Mouse (Mus musculus): ENCODE measurements at regions not wholly inside any gene's neighbourhood (a gene's known extent, or its start where the extent isn't known, plus 50 kb on each side); places are given as distances from the start of the nearest gene placed in this dataset.

DNA sequence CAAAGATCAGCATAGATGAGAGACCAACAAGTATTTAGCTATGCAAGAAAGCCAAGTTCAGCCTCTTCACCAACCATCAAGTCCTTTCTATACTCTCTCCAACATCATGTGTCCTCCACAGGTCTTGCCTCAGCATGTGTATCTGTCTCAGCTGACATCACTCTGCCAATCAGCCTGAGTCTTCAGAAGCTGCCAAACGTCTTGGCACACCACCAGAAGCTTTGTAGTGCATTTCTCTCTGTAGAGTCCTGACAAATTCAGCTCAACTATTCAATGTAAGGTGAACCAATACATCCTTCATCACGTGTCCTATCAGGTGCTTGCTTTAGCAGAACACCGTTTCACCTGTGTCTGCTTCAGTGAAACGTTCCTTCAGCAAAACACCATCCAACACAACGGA lies 462.4 kb upstream of the Kazn start:
- TF ChIP-seq CTCF (conservative IDR thresholded peaks at IDR 0.05) = no peak
- Histone ChIP-seq H3K27ac (no peak overlapping the region), H3K4me3 (no peak overlapping the region)
- no peak for DNase-seq (ENCODE audit: low spot score in 2 of 2)

DNA sequence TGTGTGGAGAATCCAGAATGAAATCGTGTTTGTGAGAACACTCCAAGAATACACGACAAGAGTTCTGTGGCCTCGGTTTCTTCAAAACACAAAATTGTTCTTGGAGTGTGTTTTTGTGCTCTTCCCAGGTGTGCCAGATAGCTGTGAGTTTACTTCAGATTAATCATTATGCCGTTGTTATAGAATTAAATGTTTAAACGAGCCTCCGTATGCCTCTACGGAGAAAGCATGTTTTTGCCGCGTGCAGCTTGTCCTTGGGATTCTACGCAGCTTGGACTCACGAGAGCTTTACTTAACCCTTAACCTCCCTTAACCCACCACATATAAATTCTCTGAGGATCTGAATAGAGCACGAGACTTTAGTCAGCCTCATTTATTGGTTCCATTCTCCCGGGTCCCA lies 455.7 kb upstream of the Kazn start:
- TF ChIP-seq CTCF (conservative IDR thresholded peaks at IDR 0.05) = no peak

DNA sequence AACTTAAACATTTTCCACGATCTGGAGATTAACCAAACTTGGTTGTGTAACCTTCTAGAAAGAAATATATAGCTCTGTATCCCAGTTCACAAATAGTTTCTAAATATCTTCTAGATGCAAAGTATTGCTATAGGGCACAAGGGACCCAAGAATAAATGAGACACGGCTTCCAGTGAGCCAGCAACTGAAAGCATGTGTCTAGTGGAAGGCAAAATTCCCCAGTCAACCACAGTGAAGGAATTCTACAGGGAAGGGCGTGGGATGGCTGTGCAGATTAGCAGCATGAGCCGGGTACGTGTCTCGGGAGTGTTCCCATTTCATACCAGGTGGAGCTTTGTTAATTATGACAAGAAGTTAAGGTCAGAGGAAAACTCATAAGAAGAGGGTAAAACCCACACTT lies 449.0 kb upstream of the Kazn start:
- Histone ChIP-seq H3K4me3 (no peak overlapping the region), H3K27ac (no peak overlapping the region)
- DNase-seq (ENCODE audit: low spot score in 2 of 2) = no peak
- no peak for TF ChIP-seq CTCF (conservative IDR thresholded peaks at IDR 0.05)

More for the DNA sequence above, 455.7 kb upstream of the Kazn start:
- Histone ChIP-seq H3K27ac (no peak overlapping the region), H3K4me3 (no peak overlapping the region)
- no peak for DNase-seq (ENCODE audit: low spot score in 2 of 2)

DNA sequence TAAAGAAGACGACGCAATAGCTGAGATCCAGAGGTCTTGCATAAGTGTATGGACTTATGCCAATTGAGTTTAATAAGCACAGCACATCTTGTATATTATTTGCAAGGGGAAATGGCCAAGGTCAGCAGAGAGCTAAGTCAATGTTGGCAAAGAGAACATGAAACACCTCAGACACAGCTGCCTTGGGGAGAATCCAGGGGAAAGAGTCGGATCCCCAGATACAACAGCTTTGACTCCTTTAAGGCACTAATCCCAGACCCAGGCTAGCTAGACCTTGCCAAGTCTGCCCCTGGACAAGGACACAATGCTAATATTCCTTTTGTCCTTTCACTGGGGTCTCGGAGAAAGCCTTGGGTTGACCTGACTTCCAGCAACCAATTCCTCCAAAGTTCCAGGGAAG lies 438.2 kb upstream of the Kazn start:
- TF ChIP-seq CTCF (conservative IDR thresholded peaks at IDR 0.05) = no peak
- Histone ChIP-seq H3K4me3 (no peak overlapping the region), H3K27ac (no peak overlapping the region)
- DNase-seq (ENCODE audit: low spot score in 2 of 2) = no peak

DNA sequence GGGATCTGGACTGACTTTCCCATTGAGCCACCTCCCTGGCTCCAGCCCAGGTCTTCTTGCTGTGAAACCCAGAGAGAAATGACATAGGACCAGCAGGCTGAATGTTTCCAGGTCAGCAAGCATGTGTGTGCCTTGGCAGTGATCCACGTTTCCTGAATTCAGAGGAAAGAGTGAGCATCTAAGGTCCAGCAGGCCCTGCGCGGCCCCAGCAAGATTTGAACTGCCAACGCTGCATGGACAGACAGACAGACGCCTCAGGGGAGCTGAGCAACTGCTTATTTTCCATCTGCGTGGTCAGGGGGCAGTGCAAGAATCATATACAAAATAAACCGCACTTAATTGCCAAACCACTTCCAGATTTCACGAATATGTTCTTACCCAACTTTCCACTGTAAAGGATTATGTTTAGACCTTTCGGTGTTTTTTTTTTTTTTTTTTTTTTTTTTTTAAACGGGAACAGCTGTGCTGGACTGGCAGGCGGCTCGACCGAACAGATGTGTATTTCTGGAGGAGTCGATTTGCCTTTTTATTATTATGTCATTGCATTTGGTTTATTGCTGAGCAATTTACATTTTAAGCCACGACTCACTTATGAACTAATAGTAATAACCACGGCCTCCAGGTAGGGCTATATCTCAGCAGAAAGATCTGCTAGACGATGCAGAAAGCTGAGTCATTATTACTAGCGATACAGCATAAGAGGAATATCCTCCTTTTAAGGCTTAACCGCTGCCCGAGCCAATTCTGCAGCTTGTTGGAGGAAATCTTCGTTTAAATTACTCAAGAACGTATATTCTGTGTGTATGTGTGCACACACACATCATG lies 435.7 kb upstream of the Kazn start:
- no peak for DNase-seq (ENCODE audit: low spot score in 2 of 2)
- Histone ChIP-seq H3K4me3 (no peak overlapping the region), H3K27ac (no peak overlapping the region)
- TF ChIP-seq CTCF (conservative IDR thresholded peaks at IDR 0.05) = no peak

DNA sequence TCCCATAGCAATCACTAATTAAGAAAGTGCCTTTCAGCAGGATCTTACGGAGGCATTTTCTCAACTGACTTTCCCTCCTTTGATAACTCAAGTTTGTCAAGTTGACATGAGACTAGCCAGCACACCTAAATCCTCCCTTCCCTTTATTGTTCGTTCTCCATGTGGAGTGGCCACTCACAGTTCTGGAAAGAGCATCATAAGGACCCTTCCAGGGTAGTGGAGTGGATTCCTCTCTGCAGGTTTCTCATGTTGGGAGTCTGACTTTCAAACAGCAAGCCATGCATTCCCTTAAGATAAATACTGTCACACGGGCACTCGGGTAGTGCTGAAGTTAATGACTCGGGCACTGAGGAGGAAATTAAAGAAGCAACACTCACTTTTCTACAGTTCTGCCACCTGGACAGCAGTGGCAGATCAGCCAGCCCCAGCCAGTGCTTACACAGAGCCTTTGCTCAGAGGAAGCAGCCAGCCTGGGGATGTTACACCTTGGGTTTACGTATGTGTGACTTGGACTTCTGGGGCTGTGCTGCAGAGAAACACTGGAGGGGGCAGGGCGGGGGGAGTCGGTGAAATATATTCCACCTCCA lies 432.8 kb upstream of the Kazn start:
- TF ChIP-seq CTCF (conservative IDR thresholded peaks at IDR 0.05) = no peak
- DNase-seq (ENCODE audit: low spot score in 2 of 2) = no peak
- no peak overlapping the region for H3K4me3 ChIP-seq
- no peak overlapping the region for H3K27ac ChIP-seq

DNA sequence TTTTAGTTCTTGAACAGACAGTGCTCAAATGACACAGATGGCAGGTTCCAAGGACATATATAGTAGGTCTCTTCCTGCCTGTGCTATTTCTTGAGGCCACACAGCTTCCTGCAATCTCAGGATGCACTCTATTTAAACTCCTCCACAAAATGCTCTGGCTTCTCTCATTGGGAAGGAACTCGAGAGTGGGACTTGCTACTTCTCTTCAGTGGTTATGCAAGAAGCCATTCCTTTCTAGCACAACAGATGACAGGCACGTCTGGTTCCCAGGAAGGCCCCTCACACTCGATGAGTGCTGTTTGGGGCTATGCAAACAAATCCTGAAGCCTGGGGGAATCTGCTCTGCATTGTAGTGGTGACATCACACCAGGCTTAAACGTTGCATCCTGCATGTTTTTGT lies 425.6 kb upstream of the Kazn start:
- Histone ChIP-seq H3K27ac (no peak overlapping the region), H3K4me3 (no peak overlapping the region)
- peak; percentile 19 to 24 for DNase-seq (ENCODE audit: low spot score in 2 of 2)
- TF ChIP-seq CTCF (conservative IDR thresholded peaks at IDR 0.05) = no peak

DNA sequence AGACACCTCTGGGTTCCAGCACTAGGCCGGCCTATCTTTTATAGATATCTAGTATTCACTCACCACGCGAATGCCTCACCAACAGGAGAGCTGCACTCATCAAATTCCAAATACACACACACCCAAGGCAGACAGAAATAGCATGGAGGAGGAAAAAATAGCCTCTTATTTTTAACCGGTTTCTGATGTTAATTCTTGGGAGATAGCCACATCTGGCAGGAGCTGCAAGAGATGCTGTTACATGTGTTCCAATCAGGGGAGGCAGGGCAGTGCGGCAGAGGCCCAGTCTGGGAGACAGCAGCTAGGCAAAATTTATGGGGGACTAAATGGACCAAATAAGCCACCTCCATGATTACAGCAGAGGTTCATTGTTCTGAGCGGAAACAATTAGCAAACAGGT lies 419.0 kb upstream of the Kazn start:
- no peak overlapping the region for H3K4me3 ChIP-seq
- DNase-seq (ENCODE audit: low spot score in 2 of 2) = no peak
- H3K27ac ChIP-seq = no peak overlapping the region
- no peak for TF ChIP-seq CTCF (conservative IDR thresholded peaks at IDR 0.05)

DNA sequence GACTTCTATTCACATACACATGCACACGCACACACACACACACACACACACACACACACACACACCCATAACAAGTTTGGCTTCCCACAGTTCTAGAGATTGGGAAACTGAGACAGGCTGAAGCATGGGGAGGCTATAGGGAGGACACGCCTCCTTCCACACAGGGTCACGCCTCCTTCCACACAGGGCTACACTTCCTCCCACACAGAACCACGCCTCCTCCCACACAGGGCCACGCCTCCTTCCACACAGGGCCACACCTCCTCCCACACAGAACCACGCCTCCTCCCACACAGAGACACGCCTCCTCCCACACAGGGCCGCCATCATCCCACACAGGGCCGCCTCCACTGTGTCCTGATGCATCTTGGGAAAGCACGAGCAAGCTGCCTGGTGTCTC lies 401.9 kb upstream of the Kazn start:
- Histone ChIP-seq H3K27ac (no peak overlapping the region), H3K4me3 (no peak overlapping the region)
- TF ChIP-seq CTCF (conservative IDR thresholded peaks at IDR 0.05) = no peak
- DNase-seq (ENCODE audit: low spot score in 2 of 2) = no peak

DNA sequence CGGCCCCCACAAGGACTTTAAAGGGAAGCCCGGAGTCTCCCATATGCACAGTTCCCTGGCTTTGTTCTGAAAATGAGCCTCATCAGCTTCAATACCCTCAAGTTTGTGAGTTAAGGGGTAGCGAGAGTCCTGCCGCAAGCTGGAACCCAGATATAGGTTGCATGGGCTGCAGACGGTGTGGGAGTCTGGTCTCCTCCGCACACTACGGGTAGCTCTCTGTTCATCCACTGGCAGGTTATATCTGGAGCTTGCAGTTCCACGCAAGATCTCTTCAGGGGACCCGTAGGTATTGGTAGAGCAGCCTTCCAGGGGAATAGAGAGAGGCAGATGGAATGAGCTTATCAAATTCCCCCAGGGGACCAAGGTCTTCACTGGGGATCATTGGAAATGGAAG lies 400.1 kb upstream of the Kazn start:
- H3K4me3 ChIP-seq = no peak overlapping the region
- no peak for TF ChIP-seq CTCF (conservative IDR thresholded peaks at IDR 0.05)
- DNase-seq (ENCODE audit: low spot score in 2 of 2) = no peak
- no peak overlapping the region for H3K27ac ChIP-seq

DNA sequence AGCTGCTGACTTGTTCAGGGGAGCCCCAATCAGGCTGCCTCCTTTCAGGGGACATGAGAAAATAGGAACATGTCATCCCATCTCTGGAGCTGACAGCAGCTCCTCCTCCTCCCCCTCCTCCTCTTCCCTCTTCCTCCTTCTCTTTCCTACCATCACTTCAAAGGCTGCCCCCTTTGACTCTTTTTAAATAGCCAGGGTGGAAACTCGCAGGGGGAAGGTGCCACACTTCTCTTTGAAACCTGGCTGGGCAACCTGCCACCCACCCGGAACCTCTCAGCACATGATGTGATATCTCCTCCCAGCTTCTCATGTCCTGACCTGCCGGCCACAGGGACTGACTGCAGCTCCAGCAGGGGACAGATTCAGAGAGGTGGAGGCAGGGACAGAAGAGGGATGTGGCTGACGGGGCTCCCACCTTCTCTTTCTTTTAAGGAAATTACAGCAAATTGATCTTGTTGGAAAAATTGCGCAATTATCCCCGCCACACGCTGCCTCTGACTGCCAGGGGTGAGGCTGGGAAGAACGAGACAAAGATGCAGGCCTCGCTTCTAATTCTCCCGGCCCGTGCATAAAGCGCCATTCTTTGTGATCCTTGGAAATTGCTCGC lies 399.6 kb upstream of the Kazn start:
- DNase-seq (ENCODE audit: low spot score in 2 of 2) = no peak
- no peak overlapping the region for H3K27ac ChIP-seq
- H3K4me3 ChIP-seq = no peak overlapping the region
- TF ChIP-seq CTCF (conservative IDR thresholded peaks at IDR 0.05) = no peak

DNA sequence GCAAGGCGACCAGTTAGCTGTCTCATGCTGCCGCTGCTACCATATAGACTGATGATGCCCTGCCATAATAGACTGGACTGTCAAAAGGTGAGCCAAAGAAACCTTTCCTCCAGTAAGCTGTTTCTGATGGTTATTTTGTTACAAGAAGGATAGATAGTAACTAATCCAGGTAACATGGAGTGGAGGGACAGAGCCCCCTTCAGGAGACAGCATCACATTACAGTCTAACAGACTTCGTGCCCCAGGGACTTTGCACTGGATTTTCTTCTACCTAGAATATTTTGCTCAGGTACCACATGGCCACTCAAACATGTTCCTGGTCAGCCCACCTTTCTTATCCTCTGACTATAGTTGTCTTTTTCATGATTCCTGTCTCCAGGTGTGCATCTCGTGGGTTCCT lies 398.9 kb upstream of the Kazn start:
- H3K27ac ChIP-seq = no peak overlapping the region
- no peak overlapping the region for H3K4me3 ChIP-seq
- no peak for DNase-seq (ENCODE audit: low spot score in 2 of 2)
- peak; percentile 66 for TF ChIP-seq CTCF (conservative IDR thresholded peaks at IDR 0.05)

DNA sequence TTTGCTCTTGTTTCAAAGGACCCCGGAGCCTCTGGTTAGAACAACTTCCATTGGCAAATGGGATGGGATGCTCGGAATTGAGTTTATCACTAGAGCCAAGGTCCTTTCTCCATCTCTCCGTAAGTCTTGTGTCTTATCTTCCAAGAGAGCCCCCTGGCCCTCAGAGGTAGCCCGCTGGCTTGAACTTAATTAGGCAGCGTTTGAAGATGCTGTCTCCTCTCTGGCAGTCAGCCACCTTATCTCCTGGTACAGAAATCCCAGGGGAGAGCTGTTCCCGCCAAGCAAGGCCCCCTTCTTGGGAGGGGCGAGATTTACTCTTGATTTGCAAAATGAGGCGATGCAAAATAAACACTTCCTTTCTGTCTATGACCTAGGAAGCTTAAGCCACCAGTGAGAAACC lies 395.2 kb upstream of the Kazn start:
- Histone ChIP-seq H3K4me3 (no peak overlapping the region), H3K27ac (no peak overlapping the region)
- no peak for TF ChIP-seq CTCF (conservative IDR thresholded peaks at IDR 0.05)
- no peak for DNase-seq (ENCODE audit: low spot score in 2 of 2)
